Mouse (Mus musculus) left cerebral cortex, postnatal 10 days (tissue): ENCODE results near the gene Itm2c. TPM values are rescaled to one million over a fixed set of nuclear protein-coding genes. Genes with fewer than 3 reads are reported as not detected.

Experiments used
- DNase-seq, 2 experiments: peaks; one replicate each; pipeline ENCODE4 v3.0.0; 2021 to 2022; ENCODE audit warnings: low spot score in 2 of 2, mixed read lengths in 1 of 2; ENCODE audit errors: extremely low spot score in 1 of 2
- intact Hi-C: fragments of 180-260 bp; cut with DNase I; formaldehyde crosslinking; loops from one replicate; pipeline ENCODE4 v1.15.1; 2025
- total RNA-seq, 2 experiments: library from RNA; stranded (reverse); gene quantifications; 2 replicates each; pipeline ENCODE4 v1.2.3; 2021

The Itm2c gene
- total RNA-seq, 2 experiments from 2014 or later = 258 to 275 TPM

DNA sequence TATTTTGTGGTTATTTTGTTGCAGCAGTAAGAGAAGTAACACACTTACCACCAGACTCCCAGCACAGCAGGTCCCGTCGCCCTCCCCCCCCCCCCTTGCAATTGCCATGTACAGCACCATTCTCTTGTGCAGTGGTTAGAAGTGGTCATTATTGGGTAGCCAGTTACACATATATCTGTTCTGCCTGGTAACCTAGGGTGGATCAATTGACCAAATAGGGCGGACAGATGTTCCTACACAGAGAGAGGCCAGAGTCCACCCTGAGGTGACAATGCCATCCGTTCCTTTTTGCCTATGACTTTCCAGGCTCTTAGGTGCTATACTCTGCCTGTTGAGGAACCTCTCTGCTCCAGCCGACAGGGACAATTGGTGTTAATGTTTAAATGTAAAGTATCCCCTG is 31.1 kb downstream of the Itm2c start:
- DNase-seq = no peak
- intact Hi-C loops = no loop called here

DNA sequence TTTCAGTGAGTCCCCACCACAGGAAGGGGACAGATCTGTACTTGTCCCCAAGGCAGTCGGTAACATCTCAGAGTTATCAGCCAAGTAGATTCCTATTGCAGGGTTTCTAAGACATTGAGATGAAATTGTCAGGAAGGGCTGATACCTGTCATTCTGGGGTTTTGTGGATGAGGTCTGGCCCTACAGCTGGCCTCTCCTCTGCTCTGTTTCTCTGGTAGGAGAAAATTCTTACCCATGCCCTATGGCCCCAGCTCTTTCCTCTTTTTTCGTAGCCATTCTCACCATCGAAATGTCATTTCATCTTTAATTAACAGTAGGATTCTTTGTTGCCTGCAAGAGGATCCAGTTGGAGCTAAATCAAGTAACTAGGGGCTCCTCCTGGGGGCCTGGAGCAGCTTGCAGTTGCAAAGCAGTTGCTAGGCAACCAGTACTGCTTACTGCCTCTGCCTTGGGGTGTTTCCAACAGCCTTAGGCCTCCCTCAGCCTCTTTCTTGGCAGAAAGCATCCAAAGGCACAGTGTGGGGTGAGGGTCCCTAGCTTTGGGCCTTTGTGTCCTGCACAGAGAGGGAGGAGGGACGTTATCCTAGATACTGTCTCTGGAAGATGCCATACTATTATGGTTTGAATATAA is 34.1 kb downstream of the Itm2c start, which contains the start of gene 4933407L21Rik:
TSS of gene 4933407L21Rik (plus strand) at position 427 of the 631 bp plus-strand sequence.
- intact Hi-C loops = no loop called here
- DNase-seq = peak; percentile 76 to 88

DNA sequence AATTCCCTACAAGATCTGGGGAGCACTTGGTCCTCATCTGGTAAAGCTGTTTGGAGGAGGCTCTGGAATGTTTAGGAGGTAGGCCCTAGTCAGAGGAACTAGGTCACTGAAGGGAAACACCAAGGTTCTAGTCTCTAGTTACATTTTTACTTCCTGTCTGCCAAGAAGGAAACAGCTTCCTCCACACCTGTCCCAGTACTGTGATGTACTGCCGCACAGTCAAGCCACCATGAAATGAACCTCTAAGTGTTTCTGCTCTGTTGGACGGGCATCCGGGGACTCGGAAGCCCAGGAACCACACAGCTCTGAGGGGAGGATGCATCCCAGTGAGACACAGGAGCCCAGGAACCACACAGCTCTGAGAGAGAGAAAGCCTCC is 34.6 kb downstream of the Itm2c start:
- DNase-seq = no peak
- intact Hi-C loops = no loop called here

DNA sequence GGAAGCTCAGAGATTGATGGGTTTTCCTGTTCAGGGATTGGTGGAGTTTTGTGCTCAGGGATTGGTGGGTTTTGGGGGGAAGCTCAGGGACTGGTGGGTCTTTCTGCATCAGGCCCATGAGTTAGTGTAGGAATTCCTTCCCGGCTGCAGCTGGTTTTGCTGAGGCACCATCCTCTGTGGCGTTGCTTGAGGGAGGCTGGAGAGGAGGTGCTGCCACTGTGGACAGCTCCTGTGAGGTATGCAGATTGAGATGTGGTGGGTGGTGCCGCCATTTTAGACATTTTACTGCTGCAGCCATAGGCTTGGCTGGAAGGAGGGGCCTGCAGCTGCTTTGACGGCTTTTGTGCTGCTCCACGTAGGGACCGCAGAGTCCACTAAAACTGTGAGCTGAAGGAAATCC is 35.3 kb downstream of the Itm2c start:
- intact Hi-C loops = no loop called here
- no peak for DNase-seq

DNA sequence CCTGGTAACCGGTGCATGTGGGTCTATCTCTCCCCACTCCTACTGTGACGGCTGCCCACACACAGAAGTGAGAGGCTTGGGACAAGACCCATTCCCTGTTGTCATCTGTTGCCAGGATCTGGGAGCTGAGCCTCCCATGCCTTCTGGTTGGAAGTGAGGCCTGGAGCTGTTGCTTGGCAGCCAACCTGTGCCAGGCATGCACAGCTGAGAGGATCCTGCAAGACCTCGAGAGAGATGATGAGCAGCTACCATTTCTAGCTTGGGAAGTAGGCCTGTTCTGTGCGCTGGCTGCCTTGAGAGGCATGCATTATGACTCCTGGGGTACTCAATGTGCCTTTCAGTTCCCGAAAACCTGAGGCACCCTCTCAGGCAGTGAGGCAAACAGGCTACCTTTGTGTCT is 37.1 kb downstream of the Itm2c start:
- intact Hi-C loops = loop anchor here (5.0 to 10.0 kb wide), 2 partner anchors 34 to 76 kb away; no protein-coding TSS in a partner anchor
- no peak for DNase-seq

DNA sequence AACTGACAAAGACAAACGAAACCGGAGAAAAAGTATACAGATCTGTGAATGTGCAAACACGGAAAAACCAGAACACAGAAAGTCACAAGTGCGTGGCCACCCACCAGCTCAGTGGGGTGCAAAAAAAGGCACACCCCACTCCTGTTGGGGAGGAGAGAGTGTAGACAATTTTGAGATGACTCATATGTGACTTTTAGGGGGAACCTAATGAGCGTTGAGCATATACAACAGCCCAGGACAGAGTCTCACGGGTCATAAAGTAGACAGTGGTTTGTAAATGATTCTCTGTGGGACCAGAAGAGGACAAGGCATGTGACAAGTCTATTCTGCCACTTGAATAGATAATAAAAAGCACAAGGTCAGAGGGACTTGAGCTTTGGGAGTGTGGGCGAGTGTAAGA is 39.1 kb downstream of the Itm2c start:
- intact Hi-C loops = loop anchor here (5.0 to 10.0 kb wide), 2 partner anchors 36 to 78 kb away; no protein-coding TSS in a partner anchor
- DNase-seq = no peak

DNA sequence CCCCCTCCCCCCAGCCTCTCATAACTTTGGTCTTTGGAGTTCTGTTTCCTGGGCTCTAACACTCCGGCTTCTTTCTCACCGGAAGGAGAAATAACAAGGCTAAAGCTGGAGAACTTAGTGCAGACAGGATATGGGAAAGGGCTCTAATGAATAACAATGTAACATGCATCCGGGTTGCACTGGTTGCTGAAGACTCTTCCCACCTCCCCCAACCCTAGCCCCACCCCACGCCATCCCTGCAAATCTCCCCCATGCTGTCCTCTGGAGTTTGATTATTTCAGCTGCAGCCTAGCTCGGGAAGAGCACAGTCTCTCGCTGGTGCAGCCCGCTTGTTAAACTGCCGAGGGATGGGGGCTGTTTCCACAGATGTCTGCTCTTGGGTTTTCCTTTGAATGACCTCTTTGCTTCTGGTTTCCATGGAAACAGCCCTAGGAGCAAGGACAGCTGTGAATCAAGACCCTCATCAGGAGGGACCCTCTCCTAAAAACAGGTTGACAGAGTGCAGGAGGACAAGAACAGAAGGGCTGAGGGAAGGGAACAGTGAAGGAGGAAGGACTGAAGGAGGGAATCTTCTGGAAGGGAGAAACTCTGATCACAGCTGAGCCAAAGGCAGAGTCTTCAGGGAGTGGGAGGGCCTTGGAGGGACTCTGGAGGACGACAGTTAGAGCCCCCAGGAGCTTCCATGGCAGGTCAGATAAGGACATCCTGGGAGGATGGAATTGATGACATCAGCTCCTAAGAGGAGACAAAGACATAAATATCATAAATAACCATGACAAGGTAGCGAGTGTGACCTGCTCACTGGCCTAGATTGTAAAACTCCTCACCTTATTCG is 39.8 kb downstream of the Itm2c start:
- DNase-seq = peak in 1 of 2 experiments; percentile 57
- intact Hi-C loops = loop anchor here (2.0 to 10.0 kb wide), 3 partner anchors 37 to 79 kb away; no protein-coding TSS in a partner anchor

DNA sequence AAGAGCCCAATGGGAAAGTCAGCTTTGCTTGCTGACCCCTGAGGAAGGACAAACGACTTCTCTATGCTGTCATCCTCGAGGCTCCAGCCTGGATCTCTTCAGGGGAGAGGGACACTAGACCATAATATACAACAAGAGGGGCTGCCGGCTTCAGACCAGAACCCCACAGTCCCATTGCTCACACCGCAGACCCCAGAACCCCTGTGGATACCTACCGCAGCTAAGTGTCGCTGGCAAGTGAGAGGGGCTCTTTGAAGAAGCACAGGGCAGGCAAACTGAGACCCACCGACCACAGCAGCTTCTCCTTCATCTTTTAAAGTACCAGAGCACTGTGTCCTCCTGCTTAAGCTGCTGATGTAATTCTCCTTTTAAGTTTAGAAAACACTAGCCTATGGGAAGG is 40.5 kb downstream of the Itm2c start:
- DNase-seq = no peak
- intact Hi-C loops = loop anchor here (2.0 to 10.0 kb wide), 3 partner anchors 37 to 80 kb away; no protein-coding TSS in a partner anchor

DNA sequence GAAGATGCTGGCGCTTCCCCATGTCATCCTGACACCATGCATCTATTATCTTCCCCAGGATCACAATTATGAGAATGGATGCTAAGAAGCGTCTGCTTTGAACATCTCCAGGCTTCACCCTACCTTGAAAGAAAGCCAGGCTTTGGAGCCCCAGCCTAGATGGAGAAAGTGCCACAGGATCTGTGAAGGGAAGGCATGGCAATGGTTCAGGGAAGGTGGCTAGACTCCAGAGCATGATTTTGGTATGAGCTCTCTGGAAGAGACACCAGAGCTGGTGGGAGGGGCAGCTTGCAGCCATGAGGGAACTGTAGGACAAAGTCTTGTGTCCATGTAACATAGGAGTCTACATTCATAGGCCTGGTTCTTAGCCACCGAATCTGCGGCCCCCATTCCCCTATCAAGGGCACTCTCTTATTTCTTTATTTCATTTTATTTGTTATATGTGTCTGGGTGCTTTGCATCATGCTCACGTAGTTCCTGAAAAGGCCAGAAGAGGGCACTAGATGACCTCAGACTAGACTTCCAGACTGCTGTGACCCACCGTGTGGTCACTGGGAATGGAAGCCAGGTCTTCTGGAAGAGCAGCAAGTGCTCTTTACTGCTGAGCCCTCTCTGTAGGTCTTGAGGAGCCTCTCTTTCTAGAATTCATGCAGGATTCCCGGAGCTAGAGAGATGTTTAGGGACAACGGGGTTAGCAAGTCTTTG is 41.2 kb downstream of the Itm2c start:
- DNase-seq = peak in 1 of 2 experiments; percentile 67
- intact Hi-C loops = loop anchor here (2.0 to 10.0 kb wide), 2 partner anchors 74 to 80 kb away; no protein-coding TSS in a partner anchor

DNA sequence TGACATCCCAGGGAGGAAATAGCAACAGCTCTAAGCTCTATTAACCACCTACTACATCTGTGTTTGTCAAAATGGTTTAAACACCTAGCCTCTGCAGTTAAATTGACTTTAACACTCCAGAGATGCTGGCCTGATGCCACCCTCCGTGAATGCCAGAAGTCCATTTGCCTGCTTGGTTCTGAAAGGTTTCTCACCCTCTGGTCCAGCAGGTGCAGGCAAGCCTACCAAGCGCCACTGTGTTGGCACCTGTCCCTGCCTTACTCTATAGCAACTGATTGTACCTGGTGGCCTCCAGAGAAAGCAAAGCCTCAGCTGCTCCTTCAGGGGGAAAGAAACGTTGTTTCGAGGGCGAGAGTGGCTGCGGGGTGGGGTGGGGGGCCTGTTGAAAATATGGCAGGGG is 42.2 kb downstream of the Itm2c start:
- DNase-seq = no peak
- intact Hi-C loops = loop anchor here (10.0 kb wide), 1 partner anchor 81 kb away; no protein-coding TSS in a partner anchor

DNA sequence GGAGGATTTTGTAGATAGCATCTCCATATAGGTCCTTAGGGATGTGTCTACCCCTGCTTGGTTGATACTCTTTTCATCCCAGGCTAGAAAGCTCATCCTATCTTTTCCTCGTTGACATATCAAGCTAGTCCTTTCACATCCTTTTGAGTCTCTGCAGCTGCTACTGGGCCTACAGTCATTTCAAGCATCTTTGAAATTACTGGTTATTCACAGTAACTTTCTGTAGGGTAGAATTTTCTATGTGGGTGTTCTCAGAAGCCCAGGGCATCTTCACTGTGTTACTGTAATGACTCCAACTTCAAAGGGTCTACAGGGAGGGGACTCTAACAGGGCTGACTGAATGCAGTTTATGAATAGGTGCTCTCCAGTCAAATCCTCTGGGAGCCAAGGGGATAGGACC is 43.2 kb downstream of the Itm2c start:
- no peak for DNase-seq
- intact Hi-C loops = loop anchor here (10.0 kb wide), 1 partner anchor 83 kb away; no protein-coding TSS in a partner anchor

DNA sequence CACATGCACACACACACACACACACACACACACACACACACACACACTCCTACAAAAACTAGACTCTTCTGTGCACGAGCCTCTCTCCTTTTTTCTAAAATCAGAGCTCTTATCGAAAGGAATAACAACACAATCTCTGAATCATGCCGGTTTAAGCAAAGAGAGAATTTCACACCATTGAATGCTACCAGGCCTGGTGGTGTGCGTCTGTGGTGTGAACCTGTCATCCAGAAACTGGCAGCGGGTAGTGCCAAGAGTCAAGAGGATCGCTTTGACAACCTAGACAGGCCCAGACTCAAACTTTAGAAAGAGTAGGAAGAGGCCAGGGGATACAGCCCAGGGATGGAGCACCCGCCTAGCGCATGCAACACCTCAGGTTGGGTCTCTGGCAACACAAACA is 48.2 kb downstream of the Itm2c start:
- intact Hi-C loops = no loop called here
- DNase-seq = no peak

DNA sequence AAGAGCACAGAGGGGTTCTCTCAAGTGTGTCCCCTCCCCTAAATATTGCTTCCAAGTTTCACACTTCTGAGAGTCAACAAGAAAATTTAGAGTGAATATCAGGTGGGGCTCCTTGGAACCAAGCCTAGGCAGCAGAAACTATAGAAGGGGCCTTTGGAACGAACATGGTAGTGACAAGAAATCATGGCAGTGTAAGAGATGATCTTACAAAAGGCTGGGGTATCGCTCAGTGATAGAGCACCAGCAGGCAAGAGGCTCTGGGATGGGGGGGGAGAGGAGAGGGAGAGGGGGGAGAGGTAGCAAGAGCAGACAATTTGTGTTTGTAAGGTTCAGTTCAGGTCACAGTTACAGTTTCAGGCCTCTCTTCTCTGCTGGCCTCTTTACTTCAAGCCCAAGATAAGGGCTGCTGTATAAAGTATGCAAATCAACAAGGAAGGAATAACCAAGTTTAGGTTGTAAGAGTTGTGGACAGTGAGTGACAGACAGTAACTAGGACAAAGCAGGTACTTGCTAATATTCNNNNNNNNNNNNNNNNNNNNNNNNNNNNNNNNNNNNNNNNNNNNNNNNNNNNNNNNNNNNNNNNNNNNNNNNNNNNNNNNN is 55.1 kb downstream of the Itm2c start:
- intact Hi-C loops = no loop called here

DNA sequence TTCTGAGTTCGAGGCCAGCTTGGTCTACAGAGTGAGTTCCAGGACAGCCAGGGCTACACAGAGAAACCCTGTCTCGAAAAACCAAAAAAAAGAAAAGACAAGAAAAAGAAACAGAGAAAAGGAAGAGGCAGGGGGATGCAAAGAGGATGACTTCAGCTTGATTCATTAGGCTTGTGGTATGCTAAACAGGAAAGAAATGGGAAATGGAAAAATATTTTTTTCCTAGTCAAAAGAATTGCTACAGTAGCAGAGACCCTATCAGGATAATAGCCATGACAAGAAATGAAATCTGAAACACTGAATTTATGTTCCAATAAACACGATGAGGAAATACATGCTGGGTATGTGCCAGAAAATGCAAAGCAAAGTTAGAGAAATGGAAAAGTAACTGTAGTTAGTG is 61.1 kb downstream of the Itm2c start:
- intact Hi-C loops = no loop called here
- DNase-seq = no peak

More for the DNA sequence above, 55.1 kb downstream of the Itm2c start:
- DNase-seq = no peak

DNA sequence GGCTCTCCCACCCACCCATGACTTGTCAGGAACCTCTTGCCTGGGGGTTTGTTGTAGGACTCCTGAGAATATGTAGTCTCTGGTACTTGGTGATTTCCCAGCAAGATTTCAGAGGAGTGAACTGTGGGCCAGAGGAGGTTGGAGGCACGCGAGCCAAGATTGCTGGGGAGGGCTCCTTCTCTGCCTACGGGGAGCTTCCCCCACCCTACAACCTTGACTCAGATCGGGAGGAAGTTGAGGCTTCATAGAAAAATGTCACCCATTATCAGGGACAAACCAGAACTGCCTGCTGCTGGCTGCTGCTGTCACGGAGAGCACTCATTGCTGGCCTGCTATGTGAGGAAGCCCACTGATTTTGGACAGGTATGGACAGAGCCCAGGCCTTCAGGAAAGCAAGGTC is 63.2 kb downstream of the Itm2c start:
- DNase-seq = no peak
- intact Hi-C loops = no loop called here

DNA sequence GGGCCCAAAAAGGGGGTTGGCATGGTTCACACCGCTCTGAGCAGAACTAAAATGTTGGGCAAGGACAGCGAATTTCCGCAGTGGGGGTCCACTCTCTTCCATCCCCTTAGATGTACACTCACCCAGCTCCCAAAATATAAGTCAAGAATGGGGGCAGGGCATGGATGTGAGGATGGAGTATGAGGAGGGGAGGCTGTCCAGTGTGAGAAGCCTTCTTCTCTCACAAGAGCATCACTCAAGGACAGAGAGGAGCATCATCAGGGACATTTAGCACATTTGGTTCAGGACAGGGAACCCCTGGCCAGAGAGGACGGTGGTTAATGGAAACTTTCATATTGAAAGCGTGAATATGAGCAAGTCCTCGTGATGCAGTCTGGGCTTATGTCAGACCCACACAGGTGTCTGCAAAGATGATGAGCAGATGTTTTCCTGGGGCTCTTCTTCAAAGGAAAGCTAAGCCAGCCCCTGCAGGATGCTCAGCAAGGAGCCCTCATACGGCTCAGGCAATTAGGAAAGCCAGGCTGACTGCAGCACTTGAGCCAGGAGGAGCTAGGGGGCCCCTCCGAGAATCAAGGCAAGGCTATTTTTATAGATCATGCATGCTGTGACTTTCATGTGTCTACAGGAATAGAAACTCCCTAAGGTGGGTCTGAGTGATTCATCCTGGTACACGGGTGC is 64.0 kb downstream of the Itm2c start:
- DNase-seq = no peak
- intact Hi-C loops = no loop called here
